Mouse (Mus musculus): ENCODE measurements around the gene Larp1. TPM values are rescaled to one million over a fixed set of nuclear protein-coding genes. Genes with fewer than 3 reads are reported as not detected.

Gene Larp1
- total and polyA plus RNA-seq, 3 experiments = 73.9 to 2,325 (median 201) TPM

- Histone ChIP-seq H3K27me3 (ENCODE audit: control insufficient read depth in 1 of 2, insufficient read depth in 2 of 2, low read length in 2 of 2) (no peaks in the 10 kb centered on the region), H3K4me3 (ENCODE audit: control insufficient read depth in 1 of 2, insufficient read depth in 1 of 2, low read depth in 2 of 2, low read length in 2 of 2) (no peak overlapping the region), H3K9ac (ENCODE audit: control insufficient read depth, low read depth, low read length, poor library complexity, severe bottlenecking) (no peak overlapping the region), H3K9me3 (replicated peaks; ENCODE audit: insufficient read depth, low read length) (no peaks in the 10 kb centered on the region), H3K79me2 (ENCODE audit: control insufficient read depth, insufficient read depth, low read length, poor library complexity) (no peaks in the 10 kb centered on the region), H3K36me3 (ENCODE audit: control insufficient read depth in 1 of 2, insufficient read depth in 2 of 2, low read length in 2 of 2) (no peaks in the 10 kb centered on the region), H3K27ac (ENCODE audit: control insufficient read depth, low read depth, low read length) (no peak overlapping the region), H3K4me1 (ENCODE audit: control insufficient read depth in 1 of 2, insufficient read depth in 2 of 2, low read length in 2 of 2) (no peaks in the 10 kb centered on the region)
- DNase-seq (ENCODE audit: low read depth, low spot score) = no peak
- TF ChIP-seq ZKSCAN1 (IDR thresholded peaks at IDR 0.05; ENCODE audit: low read depth, low read length) (no peak), POLR2AphosphoS5 (IDR thresholded peaks at IDR 0.05; ENCODE audit: borderline replicate concordance, low read depth, low read length) (no peak), JUND (IDR thresholded peaks at IDR 0.05; ENCODE audit: low read depth, low read length) (no peak), EP300 (IDR thresholded peaks at IDR 0.05; ENCODE audit: low read depth in 1 of 2, low read length in 2 of 2) (no peak), RAD21 (IDR thresholded peaks at IDR 0.05; ENCODE audit: low read depth, low read length) (no peak), POLR2AphosphoS2 (IDR thresholded peaks at IDR 0.05; ENCODE audit: low read length) (no peak), RCOR1 (IDR thresholded peaks at IDR 0.05; ENCODE audit: low read depth, low read length) (no peak), CHD2 (IDR thresholded peaks at IDR 0.05; ENCODE audit: low read length) (no peak), KAT2A (conservative IDR thresholded peaks at IDR 0.05; ENCODE audit: low read depth, low read length) (no peak), TBP (IDR thresholded peaks at IDR 0.05; ENCODE audit: low read depth, low read length) (no peak), ZNF384 (IDR thresholded peaks at IDR 0.05; ENCODE audit: low read depth, low read length) (no peak), NRF1 (IDR thresholded peaks at IDR 0.05; ENCODE audit: insufficient read depth, low read depth, low read length, poor library complexity, severe bottlenecking) (no peak), NELFE (IDR thresholded peaks at IDR 0.05; ENCODE audit: low read depth, low read length) (no peak), USF1 (IDR thresholded peaks at IDR 0.05; ENCODE audit: low read depth, low read length) (no peak), MEF2A (IDR thresholded peaks at IDR 0.05; ENCODE audit: extremely low read depth, insufficient replicate concordance, low read depth, low read length, poor library complexity, severe bottlenecking) (no peak), CHD1 (IDR thresholded peaks at IDR 0.05; ENCODE audit: low read depth, low read length) (no peak), MAFK (IDR thresholded peaks at IDR 0.05; ENCODE audit: borderline replicate concordance, low read depth, low read length) (no peak), MAX (IDR thresholded peaks at IDR 0.05; ENCODE audit: low read length) (no peak)
These were observed 33.0 kb upstream of the Larp1 start for GRCm38 (mm10) chr11:57975876-57976275.

- DNase-seq (ENCODE audit: low read depth, low spot score) = no peak
- Histone ChIP-seq H3K9me3 (replicated peaks; ENCODE audit: insufficient read depth, low read length) (no peaks in the 10 kb centered on the region), H3K36me3 (ENCODE audit: control insufficient read depth in 1 of 2, insufficient read depth in 2 of 2, low read length in 2 of 2) (no peaks in the 10 kb centered on the region), H3K27ac (ENCODE audit: control insufficient read depth, low read depth, low read length) (no peak overlapping the region), H3K27me3 (ENCODE audit: control insufficient read depth in 1 of 2, insufficient read depth in 2 of 2, low read length in 2 of 2) (peaks cover 2 to 6% of the 10 kb centered on the region in 2 experiments; a peak in 2 of 4 replicates), H3K79me2 (ENCODE audit: control insufficient read depth, insufficient read depth, low read length, poor library complexity) (no peaks in the 10 kb centered on the region), H3K4me3 (ENCODE audit: control insufficient read depth in 1 of 2, insufficient read depth in 1 of 2, low read depth in 2 of 2, low read length in 2 of 2) (no peak overlapping the region), H3K9ac (ENCODE audit: control insufficient read depth, low read depth, low read length, poor library complexity, severe bottlenecking) (no peak overlapping the region), H3K4me1 (ENCODE audit: control insufficient read depth in 1 of 2, insufficient read depth in 2 of 2, low read length in 2 of 2) (no peaks in the 10 kb centered on the region)
- no peak for TF ChIP-seq GABPA (IDR thresholded peaks at IDR 0.05; ENCODE audit: low read depth, low read length)
- no peak for TF ChIP-seq USF1 (IDR thresholded peaks at IDR 0.05; ENCODE audit: low read depth, low read length)
- TF ChIP-seq NELFE (IDR thresholded peaks at IDR 0.05; ENCODE audit: low read depth, low read length) = no peak
- TF ChIP-seq POLR2A (IDR thresholded peaks at IDR 0.05; ENCODE audit: control insufficient read depth in 1 of 2, insufficient read depth in 1 of 2, low read depth in 1 of 2, low read length in 2 of 2, poor library complexity in 1 of 2) = no peak
- TF ChIP-seq SIN3A (IDR thresholded peaks at IDR 0.05; ENCODE audit: low read length) = no peak
- TF ChIP-seq POLR2AphosphoS5 (IDR thresholded peaks at IDR 0.05; ENCODE audit: borderline replicate concordance, low read depth, low read length) = no peak
- no peak for TF ChIP-seq E2F4 (IDR thresholded peaks at IDR 0.05; ENCODE audit: borderline replicate concordance, low read depth, low read length)
- no peak for TF ChIP-seq RAD21 (IDR thresholded peaks at IDR 0.05; ENCODE audit: low read depth, low read length)
- TF ChIP-seq KAT2A (conservative IDR thresholded peaks at IDR 0.05; ENCODE audit: low read depth, low read length) = no peak
- no peak for TF ChIP-seq TAL1 (IDR thresholded peaks at IDR 0.05; ENCODE audit: low read length)
- no peak for TF ChIP-seq ELF1 (IDR thresholded peaks at IDR 0.05; ENCODE audit: low read depth, low read length)
- TF ChIP-seq GATA1 (IDR thresholded peaks at IDR 0.05; ENCODE audit: low read depth, low read length) = no peak
- TF ChIP-seq TBP (IDR thresholded peaks at IDR 0.05; ENCODE audit: low read depth, low read length) = no peak
- no peak for TF ChIP-seq POLR2AphosphoS2 (IDR thresholded peaks at IDR 0.05; ENCODE audit: low read length)
- TF ChIP-seq UBTF (IDR thresholded peaks at IDR 0.05; ENCODE audit: borderline replicate concordance, insufficient read depth, low read depth, low read length) = no peak
These were observed 31.2 kb upstream of the Larp1 start for GRCm38 (mm10) chr11:57977681-57978080.
